Mouse (Mus musculus) midbrain, postnatal 0 days (tissue): Measurements from ENCODE around the gene Hunk. TPM values are rescaled to one million over a fixed set of nuclear protein-coding genes. Genes with fewer than 3 reads are reported as not detected.

Source experiments
- ATAC-seq: fragments of 200-750 bp; cut with Nextera tagmentation; 2 replicates; pipeline ENCODE4 v1.8.0; 2017; ENCODE audit warnings: moderate number of reproducible peaks, mild to moderate bottlenecking, moderate TSS enrichment, moderate library complexity; ENCODE audit not compliant: low FRiP score
- DNase-seq: peaks from one replicate; pipeline ENCODE4 v3.0.0-alpha.2; 2015; ENCODE audit warnings: low spot score
- H3K27ac ChIP-seq: fragments of 300-500 bp; sonication (generic); 2 replicates; pipeline ENCODE4 v1.5.1; 2014; ENCODE audit warnings: low read depth, mild to moderate bottlenecking, low read length, mixed read lengths
- H3K27me3 ChIP-seq: fragments of 300-500 bp; sonication (generic); 2 replicates; pipeline ENCODE4 v1.6.1; 2014; ENCODE audit warnings: low read length, control low read depth, mixed read lengths; ENCODE audit not compliant: insufficient read depth
- H3K36me3 ChIP-seq: fragments of 300-500 bp; sonication (generic); 2 replicates; pipeline ENCODE4 v1.6.1; 2014; ENCODE audit warnings: low read length, control low read depth, mixed read lengths; ENCODE audit not compliant: insufficient read depth
- H3K4me1 ChIP-seq: fragments of 300-500 bp; sonication (generic); 2 replicates; pipeline ENCODE4 v1.6.1; 2014; ENCODE audit warnings: mild to moderate bottlenecking, control low read depth, antibody characterized with exemption, low read length, mixed read lengths; ENCODE audit not compliant: insufficient read depth
- H3K4me2 ChIP-seq: fragments of 300-500 bp; sonication (generic); 2 replicates; pipeline ENCODE4 v1.6.1; 2014; ENCODE audit warnings: low read depth, mild to moderate bottlenecking, low read length, mixed read lengths; ENCODE audit not compliant: poor library complexity, severe bottlenecking
- H3K4me3 ChIP-seq: fragments of 300-500 bp; sonication (generic); 2 replicates; pipeline ENCODE4 v1.5.1; 2014; ENCODE audit warnings: low read depth, mild to moderate bottlenecking, low read length, moderate library complexity
- H3K9ac ChIP-seq: fragments of 300-500 bp; sonication (generic); replicated peaks from 2 replicates; pipeline ENCODE4 v1.6.1; 2014; ENCODE audit warnings: mild to moderate bottlenecking, low read length, moderate library complexity, mixed read lengths; ENCODE audit not compliant: poor library complexity, severe bottlenecking
- H3K9me3 ChIP-seq: fragments of 300-500 bp; sonication (generic); 2 replicates; pipeline ENCODE4 v1.6.1; 2016; ENCODE audit warnings: low read length, control low read depth
- CTCF ChIP-seq: IDR thresholded peaks from 2 replicates; pipeline ENCODE4 v1.5.1; 2016; ENCODE audit warnings: antibody characterized with exemption, mild to moderate bottlenecking
- WGBS: fragments of 180-500 bp; shearing (Covaris S2); extraction: QIAGEN DNeasy Blood & Tissue Kit; methylation state at CpG from one replicate; pipeline ENCODE4 v1.1.7; 2014; 5-methylcytosine and 5-hydroxymethylcytosine counted together
- polyA plus RNA-seq: library from polyadenylated mRNA; unstranded; fragments of >200 nt; fragmentation: Nextera tagmentation; extraction: Ambion mirVana; gene quantifications from 2 replicates; pipeline ENCODE4 v1.2.1, GENCODE M21; 2015
- total RNA-seq: library from RNA; depleted of rRNA; stranded (reverse); fragments of >200 nt; gene quantifications from 2 replicates; pipeline ENCODE4 v1.2.3, GENCODE M21; 2014

The Hunk gene
- total and polyA plus RNA-seq, 2 experiments from 2014 or later, result 3.9 to 12.8 TPM

DNA sequence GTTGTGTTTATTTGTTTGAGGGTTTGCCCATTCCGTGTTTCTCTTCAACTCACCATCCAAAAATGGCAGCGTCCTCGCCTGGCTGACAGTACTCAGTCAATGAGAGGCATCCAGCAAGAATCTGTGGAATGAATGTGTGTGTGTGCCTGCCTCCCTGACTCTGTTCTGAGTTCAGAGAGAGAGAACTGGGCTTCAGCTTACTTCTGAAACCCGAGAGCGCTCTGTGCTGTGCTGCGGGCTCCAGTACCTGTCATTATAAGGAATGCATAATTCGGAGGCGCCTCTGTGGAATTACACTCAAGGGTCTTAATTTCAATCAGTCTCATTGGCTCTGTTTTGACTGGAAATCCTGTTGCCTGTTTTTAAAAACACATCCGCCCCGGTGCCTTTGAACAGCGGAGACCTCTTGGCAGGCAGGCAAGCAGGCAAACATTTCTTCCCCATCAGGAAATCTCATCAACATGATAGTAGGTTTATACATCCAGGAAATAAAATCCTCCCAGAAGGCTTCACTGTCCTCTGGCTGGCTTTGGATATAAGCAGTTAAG is 77.0 kb downstream of the Hunk start:
- Histone ChIP-seq H3K4me3 (no peak overlapping the region), H3K36me3 (peaks cover 8% of the 10 kb centered on the region; the same call in 1 of the 2 replicates), H3K27ac (no peak overlapping the region), H3K4me1 (no peaks in the 10 kb centered on the region), H3K4me2 (no peak overlapping the region), H3K27me3 (no peaks in the 10 kb centered on the region), H3K9me3 (no peaks in the 10 kb centered on the region; the same call in 1 of the 2 replicates), H3K9ac (no peak overlapping the region)
- 61% methylated on average over 11 of the region's 11 CpGs for WGBS
- no peak for TF ChIP-seq CTCF
- DNase-seq (no peak), ATAC-seq (no peak)

DNA sequence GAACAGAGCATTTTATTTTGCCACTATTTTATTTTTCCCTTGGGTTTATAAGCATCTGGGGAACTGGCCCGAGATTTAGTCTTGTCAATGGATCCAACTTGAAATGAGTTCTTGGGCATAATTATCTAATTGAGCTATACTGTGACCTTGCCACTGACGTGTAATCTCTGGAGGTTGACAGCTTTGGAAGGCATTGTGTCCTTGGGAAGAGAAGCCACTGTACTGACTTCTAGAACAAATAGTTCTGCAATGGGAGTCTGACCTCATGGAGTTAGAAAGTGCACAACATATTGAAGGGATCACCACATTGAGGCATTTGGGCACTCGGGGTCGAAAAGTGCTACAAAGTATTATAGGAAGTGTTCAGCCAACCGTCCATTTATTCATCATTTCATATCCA is 79.3 kb downstream of the Hunk start:
- Histone ChIP-seq H3K4me1 (no peaks in the 10 kb centered on the region), H3K9ac (no peak overlapping the region), H3K4me2 (no peak overlapping the region), H3K27me3 (no peaks in the 10 kb centered on the region), H3K36me3 (peaks cover 11% of the 10 kb centered on the region; the same call in 1 of the 2 replicates), H3K4me3 (no peak overlapping the region), H3K9me3 (no peaks in the 10 kb centered on the region; the same call in 1 of the 2 replicates), H3K27ac (no peak overlapping the region)
- ATAC-seq (no peak), DNase-seq (no peak)
- WGBS, result 93% methylated on average over 5 of the region's 5 CpGs
- TF ChIP-seq CTCF, result no peak

DNA sequence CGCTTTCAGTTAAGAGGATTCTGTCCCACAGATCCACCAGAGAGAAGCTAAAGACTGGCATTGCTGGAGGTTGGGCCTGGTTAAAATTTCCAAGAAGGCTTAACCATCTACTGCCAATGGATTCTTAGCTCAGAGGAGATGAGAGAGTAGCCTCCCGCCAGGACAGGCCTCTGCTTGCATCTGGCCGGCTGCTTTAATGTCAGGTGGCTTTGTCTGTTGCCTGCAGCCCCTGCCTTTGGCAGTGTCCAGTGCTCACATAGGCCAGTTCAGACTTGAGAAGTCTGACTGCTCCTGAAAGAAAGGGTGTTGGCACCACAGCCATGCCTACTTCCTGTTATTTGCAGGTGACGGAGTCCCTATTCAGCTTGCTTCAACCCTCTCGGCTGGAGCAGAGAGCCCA is 82.5 kb downstream of the Hunk start:
- no peaks in the 10 kb centered on the region; the same call in 1 of the 2 replicates for H3K9me3 ChIP-seq
- DNase-seq (no peak), ATAC-seq (no peak)
- H3K4me3 ChIP-seq, result no peak overlapping the region
- no peak overlapping the region for H3K4me2 ChIP-seq
- H3K4me1 ChIP-seq, result no peaks in the 10 kb centered on the region
- no peak overlapping the region for H3K9ac ChIP-seq
- WGBS, result 84% methylated on average over 5 of the region's 5 CpGs
- TF ChIP-seq CTCF, result no peak
- H3K36me3 ChIP-seq, result peaks cover 11% of the 10 kb centered on the region; the same call in 1 of the 2 replicates
- H3K27ac ChIP-seq, result no peak overlapping the region
- no peaks in the 10 kb centered on the region for H3K27me3 ChIP-seq

DNA sequence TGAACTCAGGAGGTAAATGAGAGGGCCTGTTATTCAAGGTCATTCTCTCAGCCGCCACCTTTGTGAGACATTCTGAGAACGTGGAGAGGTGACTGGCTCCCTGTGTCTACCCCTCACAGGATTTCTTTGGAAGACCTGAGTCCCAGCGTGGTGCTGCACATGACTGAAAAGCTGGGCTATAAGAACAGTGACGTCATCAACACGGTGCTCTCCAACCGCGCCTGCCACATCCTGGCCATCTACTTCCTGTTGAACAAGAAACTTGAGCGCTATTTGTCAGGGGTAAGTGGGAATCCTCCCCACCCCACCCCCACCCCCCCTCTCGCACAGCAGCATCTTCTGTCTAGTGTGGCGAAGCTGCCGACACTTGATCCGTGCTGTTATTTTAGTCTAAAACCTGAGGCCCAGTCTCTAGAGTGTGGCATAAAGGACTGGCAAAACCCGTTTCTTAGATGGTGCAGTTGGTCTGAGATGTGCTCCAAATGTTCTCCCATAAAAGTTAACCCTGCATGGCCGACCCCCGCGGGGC is 90.0 kb downstream of the Hunk start:
- H3K27ac ChIP-seq, result no peak overlapping the region
- H3K27me3 ChIP-seq, result no peaks in the 10 kb centered on the region
- peaks cover 26% of the 10 kb centered on the region for H3K36me3 ChIP-seq
- no peaks in the 10 kb centered on the region for H3K4me1 ChIP-seq
- DNase-seq (no peak), ATAC-seq (no peak)
- H3K4me3 ChIP-seq, result no peak overlapping the region
- no peak overlapping the region for H3K4me2 ChIP-seq
- no peak overlapping the region for H3K9ac ChIP-seq
- WGBS, result 92% methylated on average over 16 of the region's 16 CpGs
- no peaks in the 10 kb centered on the region for H3K9me3 ChIP-seq
- TF ChIP-seq CTCF, result no peak

DNA sequence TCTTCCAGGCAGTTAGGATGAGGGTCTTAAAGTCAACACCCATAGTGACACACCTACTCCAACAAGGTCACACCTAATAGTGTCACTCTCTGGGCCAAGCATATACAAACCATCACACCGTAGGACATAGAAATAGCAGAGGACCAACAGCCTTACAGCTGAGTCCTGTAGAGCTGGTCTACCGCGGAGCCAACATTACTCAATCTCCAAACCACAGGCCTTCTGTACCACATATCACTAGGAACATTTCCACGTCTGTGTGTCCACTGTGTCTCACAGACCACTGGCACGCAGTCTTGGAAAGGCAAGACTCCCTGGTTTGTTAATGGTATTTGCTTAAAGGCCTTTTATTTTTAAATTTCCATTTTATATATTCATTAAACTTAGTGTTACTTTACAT is 95.8 kb downstream of the Hunk start:
- Histone ChIP-seq H3K9ac (no peak overlapping the region), H3K9me3 (no peaks in the 10 kb centered on the region), H3K4me1 (no peaks in the 10 kb centered on the region), H3K36me3 (peaks cover 22% of the 10 kb centered on the region), H3K27ac (no peak overlapping the region), H3K4me2 (no peak overlapping the region), H3K27me3 (no peaks in the 10 kb centered on the region), H3K4me3 (no peak overlapping the region)
- TF ChIP-seq CTCF, result no peak
- ATAC-seq (no peak), DNase-seq (no peak)
- WGBS, result 97% methylated on average over 5 of the region's 5 CpGs

DNA sequence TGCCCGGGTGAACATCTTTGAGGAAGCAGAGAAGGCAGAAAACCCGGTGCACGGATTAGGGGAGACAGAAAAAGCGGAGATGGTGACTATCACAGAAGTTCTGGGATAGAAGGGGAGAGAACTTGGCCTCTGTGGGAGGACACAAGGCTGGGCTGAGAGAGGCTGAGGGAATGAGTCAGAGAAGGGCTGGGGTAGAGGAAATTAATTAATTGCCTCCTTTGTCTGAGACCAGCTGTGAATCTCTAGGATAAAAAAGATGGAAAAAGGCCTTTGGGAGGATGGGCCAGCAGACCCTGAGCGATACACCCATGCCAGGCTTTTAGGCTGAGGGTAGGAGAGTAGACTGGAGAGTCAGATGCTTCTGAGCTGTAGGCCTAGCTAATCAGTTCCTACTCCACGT is 97.5 kb downstream of the Hunk start:
- H3K9ac ChIP-seq, result no peak overlapping the region
- no peak for TF ChIP-seq CTCF
- H3K4me2 ChIP-seq, result no peak overlapping the region
- ATAC-seq, result no peak
- H3K9me3 ChIP-seq, result no peaks in the 10 kb centered on the region
- H3K4me1 ChIP-seq, result no peaks in the 10 kb centered on the region
- H3K4me3 ChIP-seq, result no peak overlapping the region
- no peak for DNase-seq
- H3K27ac ChIP-seq, result no peak overlapping the region
- H3K36me3 ChIP-seq, result peaks cover 18% of the 10 kb centered on the region
- WGBS, result 86% methylated on average over 6 of the region's 6 CpGs
- H3K27me3 ChIP-seq, result no peaks in the 10 kb centered on the region
